Mouse (Mus musculus) embryonic stem cell, embryonic (primary cell): ENCODE results near the gene Dysf.

ENCODE experiments used
- CTCF ChIA-PET, 4 experiments: fragments of 300-600 bp in 2 of 4; fragments of 350-600 bp in 2 of 4; sonication (Branson Sonifier 250); formaldehyde crosslinking; loops; one replicate each; lab custom pipeline; 2022; ENCODE audit warnings: inconsistent platforms in 2 of 4; lab: Charles Lee
- POLR2A ChIA-PET, 4 experiments: fragments of 300-600 bp in 2 of 4; fragments of 350-600 bp in 2 of 4; sonication (Branson Sonifier 250); formaldehyde crosslinking; loops; one replicate each; lab custom pipeline; 2022; ENCODE audit warnings: antibody characterized with exemption in 4 of 4, inconsistent platforms in 1 of 4; lab: Charles Lee

Gene Dysf

DNA sequence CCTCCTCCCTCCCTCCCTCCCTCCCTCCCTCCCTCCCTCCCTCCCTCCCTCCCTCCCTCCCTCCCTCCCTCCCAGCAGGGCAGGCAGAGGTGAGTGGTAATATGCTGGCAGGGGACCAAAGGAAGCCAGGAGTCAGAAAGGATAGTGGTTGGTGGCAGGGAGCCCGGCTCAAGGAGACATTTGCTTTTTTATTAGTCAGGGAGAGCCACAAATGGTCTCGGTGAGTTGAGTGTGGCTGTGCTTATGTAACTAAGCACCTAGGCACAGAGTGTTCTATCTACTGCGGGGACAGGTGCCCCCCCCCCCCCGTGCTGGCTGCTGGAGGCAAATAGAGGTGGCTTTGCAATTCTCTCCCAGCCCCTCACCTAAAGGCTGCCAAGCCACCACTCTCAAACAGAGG is 216.5 kb downstream of the Dysf start:
- POLR2A ChIA-PET: interaction anchor here in 2 of 4 experiments (0.6 to 1.1 kb wide), 2 partner anchors 13 to 16 kb away, joined by 3 read pairs; no protein-coding TSS in a partner anchor
- CTCF ChIA-PET: interaction anchor here in 1 of 4 experiments (0.7 kb wide), 1 partner anchor 39 kb away, joined by 3 read pairs; no protein-coding TSS in a partner anchor

DNA sequence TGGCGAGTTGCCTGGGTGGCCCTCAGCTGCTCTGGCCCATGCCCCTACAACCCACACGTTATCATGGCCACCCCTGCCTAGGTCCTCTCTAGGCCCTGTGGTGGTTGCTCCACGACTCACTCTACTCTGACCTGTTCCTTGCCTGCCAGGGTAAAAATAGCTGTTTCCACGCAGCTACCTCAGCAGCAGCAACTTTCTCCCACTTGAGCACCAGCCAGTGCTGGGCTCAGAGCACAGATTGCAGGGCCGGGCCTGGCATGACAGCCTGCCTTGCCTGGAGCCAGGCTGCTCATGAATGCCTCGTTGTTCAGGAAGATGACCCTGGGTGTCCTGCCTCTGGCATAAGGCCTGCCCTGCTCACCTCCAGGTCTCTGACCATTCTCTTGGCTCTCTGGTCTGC is 217.2 kb downstream of the Dysf start:
- CTCF ChIA-PET: interaction anchor here in 1 of 4 experiments (0.6 to 0.7 kb wide), 2 partner anchors 38 to 181 kb away, joined by 3 read pairs; no protein-coding TSS in a partner anchor
- POLR2A ChIA-PET: interaction anchor here in 2 of 4 experiments (0.5 to 1.1 kb wide), 3 partner anchors 11 to 92 kb away, joined by 3 read pairs; no protein-coding TSS in a partner anchor

DNA sequence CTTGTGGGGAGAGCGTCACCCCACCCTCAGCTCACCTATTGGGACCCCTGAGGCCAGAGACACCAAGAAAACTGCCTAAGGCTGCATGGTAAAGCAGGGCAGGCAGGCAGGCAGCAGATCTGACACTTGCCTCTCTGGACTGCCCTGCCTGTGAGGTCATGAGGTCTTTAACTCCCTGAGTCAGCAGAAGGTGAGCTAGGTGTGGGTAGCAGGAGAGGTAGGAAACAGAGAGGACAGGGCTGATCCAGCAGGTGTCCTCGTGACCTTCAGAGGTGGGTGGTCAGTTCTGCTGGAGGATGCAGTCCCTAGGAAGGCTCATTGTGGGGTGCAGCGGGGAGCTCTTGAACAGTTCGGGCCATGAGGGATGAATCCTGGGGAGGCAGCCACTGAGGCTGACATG is 219.8 kb downstream of the Dysf start:
- ChIA-PET CTCF (interaction anchor here in 2 of 4 experiments (1.2 to 1.4 kb wide), 2 partner anchors 126 to 156 kb away, joined by 3 read pairs; no protein-coding TSS in a partner anchor), POLR2A (interaction anchor here in 1 of 4 experiments (0.9 kb wide), 1 partner anchor 9 kb away, joined by 3 read pairs; no protein-coding TSS in a partner anchor)

DNA sequence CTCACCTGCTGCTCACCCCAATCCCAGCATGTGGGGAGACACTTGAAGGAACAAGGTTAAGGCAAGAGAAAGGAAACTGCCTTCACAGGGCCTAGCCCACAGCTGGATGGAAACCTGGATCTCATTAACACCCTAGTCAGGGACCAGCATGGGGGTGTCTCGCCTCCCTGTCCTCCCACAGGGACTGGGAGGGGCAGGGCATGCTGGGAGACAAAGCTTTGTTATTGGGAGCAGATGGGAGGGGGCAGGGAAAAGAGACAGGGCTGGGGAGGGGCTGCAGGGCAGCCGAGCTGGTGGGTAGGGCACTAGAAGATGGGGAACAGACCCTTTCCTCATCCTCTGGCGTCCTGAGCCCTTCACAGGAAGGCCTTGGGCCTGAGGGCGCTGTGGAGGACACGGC is 220.4 kb downstream of the Dysf start:
- ChIA-PET CTCF (interaction anchor here in 1 of 4 experiments (0.6 kb wide), 1 partner anchor 11 kb away, joined by 4 read pairs; no protein-coding TSS in a partner anchor), POLR2A (interaction anchor here in 1 of 4 experiments (0.5 to 0.9 kb wide), 3 partner anchors 10 to 32 kb away, joined by 3 read pairs; no protein-coding TSS in a partner anchor)

DNA sequence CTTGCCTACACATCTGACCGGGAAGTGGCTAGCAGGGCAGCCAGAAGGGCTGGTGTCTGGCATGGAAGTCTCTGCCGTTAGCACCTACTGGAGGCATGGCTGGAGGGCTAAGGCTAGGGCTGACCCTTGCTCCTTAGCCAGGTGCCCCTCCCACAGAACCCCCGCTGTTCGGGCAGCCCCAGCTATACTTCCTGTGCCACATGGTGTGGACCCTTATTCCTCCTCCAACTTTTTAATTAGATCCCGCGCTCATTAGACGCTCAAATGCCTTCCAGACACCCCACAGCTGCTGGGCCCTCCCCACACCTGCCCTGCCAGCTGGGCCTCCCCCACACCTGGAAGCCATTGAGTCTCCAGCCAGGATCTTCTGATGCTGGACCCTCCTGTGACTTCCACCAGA is 221.3 kb downstream of the Dysf start:
- POLR2A ChIA-PET: interaction anchor here in 1 of 4 experiments (0.6 kb wide), 1 partner anchor 456 kb away, joined by 5 read pairs; no protein-coding TSS in a partner anchor
- CTCF ChIA-PET: no interaction called here

DNA sequence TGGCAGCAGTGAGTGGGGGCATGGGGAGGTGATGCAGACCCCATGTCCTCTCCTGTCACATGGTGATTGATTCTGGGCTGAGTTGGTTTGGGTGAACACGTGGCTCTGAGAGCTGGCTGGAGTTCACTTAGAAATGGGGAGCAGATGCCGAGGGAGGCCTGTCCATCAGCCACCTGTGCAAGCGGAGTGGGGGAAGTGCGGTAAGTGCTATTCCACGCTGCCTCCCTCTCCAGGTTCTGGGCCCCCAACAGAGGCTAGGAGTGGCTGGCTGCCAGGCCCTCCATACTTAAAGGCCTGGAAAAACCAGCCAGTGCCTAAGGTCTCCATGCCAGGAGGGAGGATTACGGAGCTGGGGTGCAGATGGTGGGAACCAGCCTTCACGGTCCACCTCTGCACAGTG is 222.7 kb downstream of the Dysf start:
- CTCF ChIA-PET: interaction anchor here in 2 of 4 experiments (0.6 to 0.7 kb wide), 2 partner anchors 59 to 430 kb away, joined by 3 to 6 read pairs; no protein-coding TSS in a partner anchor
- POLR2A ChIA-PET: interaction anchor here in 2 of 4 experiments (0.7 to 0.8 kb wide), 2 partner anchors 53 to 351 kb away, joined by 3 to 7 read pairs; no protein-coding TSS in a partner anchor

DNA sequence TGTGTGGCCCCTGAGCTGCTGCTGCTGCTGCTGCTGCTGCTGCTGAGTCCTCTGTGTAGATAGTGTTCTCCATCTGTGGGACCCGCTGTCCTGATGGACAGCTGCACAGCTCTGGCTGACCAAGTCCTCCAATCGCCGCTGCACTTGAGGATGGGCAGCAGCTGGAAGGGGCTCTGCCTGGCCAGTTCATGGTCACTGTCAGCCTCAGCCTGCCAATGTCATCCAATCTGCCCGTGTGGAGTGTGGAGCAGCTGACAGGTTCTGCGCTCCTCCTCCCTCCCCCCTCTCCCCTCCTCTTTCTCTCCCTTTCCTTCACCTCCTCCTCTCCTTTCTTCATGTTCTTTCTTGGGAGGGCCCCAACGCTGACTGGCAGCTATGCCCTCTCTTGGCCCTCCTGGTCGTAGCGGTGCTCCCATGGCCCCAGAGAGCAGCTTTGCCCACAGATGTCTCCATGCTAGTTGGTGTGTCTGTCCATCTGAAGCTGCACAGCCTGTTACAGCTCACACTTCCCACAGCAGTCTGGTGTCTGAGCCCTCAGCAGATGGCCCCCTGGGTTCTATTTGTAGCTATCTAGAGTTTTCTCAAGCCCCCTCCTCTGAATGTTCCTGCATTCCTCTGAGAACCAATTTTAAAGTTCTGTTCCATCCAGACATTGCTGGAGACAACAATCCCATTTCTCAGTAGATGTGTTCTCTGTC is 223.8 kb downstream of the Dysf start:
- ChIA-PET CTCF (interaction anchor here in 1 of 4 experiments (0.6 kb wide), 1 partner anchor 155 kb away, joined by 3 read pairs; no protein-coding TSS in a partner anchor), POLR2A (interaction anchor here in 2 of 4 experiments (0.6 to 1.2 kb wide), 3 partner anchors 116 to 358 kb away, joined by 3 to 4 read pairs (median 4); no protein-coding TSS in a partner anchor)

DNA sequence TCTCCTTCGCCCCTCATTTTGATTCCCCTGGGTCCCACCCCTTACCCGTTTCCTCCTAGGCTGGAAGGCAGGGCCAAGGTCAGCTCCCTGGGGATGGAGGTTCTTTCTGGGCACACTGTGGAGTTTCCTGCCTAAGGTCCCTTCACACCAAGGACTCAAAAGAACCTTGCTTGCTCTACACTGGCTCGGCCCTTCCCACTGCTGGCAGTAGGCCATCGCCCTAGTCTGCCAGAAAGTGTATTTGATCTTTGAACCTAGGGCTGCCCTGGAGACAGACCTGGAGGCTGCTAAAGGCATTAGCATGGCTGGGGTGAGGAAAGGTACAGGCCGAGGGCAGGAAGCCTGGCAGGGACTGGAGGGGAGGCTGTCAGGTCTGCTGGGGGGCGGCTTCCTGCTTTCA is 225.4 kb downstream of the Dysf start:
- ChIA-PET CTCF (interaction anchor here in 1 of 4 experiments (0.7 kb wide), 1 partner anchor 367 kb away, joined by 3 read pairs; the partner anchor contains the start of gene Zfp638), POLR2A (interaction anchor here in 1 of 4 experiments (1.2 kb wide), 1 partner anchor 117 kb away, joined by 3 read pairs; no protein-coding TSS in a partner anchor)

DNA sequence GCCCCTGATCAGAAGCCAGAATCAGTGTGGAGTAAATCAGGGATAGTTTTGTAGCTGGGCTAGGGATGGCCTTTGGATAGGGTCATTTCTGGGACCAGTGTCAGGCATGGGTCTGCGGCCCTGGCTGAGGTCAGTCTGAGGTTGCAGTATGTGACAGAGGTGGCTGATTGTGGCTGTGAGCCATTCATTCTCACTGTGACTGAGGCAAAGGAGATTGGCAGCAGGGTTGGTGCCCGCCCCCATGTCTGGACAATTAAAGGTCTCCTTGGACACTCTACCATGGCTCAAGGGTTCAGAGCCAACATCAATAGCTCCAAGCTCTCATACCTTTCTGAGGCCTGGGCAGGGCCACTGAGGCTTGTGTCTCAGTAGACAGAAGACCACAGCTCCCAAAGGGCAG is 227.0 kb downstream of the Dysf start:
- ChIA-PET CTCF (interaction anchor here in 1 of 4 experiments (0.6 kb wide), 1 partner anchor 19 kb away, joined by 3 read pairs; no protein-coding TSS in a partner anchor), POLR2A (no interaction called here)

DNA sequence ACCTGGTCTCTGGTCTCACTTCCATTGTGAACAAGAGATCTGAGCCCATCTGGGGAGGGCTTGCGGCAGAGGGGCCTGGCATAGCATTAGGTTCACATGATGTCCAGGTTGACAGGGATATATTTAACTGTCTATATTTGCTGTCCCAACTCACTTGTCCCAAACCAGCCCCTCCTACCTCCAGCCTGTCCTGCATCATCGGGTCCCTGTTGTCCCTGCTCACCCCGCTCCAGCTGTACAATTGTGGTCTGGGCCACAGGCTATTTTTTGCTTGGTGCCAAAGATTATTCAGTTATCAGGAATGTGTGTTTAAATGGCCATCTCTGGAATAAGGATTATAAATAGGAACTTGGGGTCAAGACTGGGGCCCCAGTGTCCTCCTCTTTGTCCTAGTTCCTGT is 235.0 kb downstream of the Dysf start:
- ChIA-PET POLR2A (interaction anchor here in 1 of 4 experiments (0.8 kb wide), 1 partner anchor 15 kb away, joined by 3 read pairs; no protein-coding TSS in a partner anchor), CTCF (interaction anchor here in 1 of 4 experiments (1.0 kb wide), 1 partner anchor 165 kb away, joined by 3 read pairs; no protein-coding TSS in a partner anchor)

DNA sequence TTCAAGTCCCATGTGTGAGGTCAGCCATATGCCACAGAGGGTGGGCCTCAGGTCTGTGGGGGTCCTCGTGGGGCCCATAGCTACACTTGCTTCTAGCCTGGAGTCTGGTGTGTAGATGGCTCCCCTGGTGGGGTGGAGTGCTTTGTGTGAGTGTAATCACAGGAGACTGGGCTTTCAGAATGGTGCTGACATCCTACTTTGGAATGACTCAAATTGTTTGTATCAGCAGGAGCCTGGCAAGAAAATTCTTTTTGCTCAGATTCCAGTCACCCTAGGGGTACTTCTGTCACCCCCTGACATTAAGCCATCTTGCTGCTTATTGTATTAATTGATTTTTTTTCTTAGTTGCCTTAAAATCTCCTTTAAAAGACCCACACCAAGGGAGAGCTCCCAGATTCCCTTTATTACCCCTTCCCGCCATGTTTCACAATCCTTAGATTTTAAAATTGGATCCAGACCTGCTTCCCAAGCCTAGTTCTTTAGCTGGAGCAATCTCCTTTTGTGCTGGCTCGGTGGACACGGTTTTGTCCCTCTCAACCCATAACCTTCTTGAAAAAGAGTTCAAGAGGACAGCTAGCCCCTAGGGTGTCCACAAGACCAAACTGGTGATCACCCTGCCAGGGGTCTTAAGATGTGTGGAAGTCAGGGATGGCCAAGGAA is 237.8 kb downstream of the Dysf start:
- CTCF ChIA-PET: no interaction called here

DNA sequence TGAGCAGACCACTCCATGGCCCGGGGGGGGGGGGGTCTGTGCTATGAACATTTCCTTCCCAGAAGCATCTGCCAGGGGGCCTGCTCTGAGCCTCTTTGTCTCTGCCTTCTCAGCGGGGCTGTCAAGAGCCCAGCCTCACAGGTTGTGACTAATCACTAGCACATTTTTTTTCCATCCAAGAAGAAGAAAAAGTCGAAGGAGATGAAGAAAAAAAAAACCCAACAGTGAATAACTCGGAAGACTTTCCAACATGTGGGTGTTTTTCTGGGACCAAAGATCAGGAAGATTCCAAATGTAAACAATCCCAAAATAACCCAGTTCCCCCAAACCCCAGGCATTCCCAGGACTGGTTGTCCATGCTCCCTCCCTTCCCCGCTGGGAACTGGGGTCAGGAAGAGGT is 238.6 kb downstream of the Dysf start:
- CTCF ChIA-PET: no interaction called here
- POLR2A ChIA-PET: interaction anchor here in 1 of 4 experiments (0.6 to 0.7 kb wide), 2 partner anchors 753 to 897 kb away, joined by 3 to 5 read pairs; no protein-coding TSS in a partner anchor

More for the DNA sequence above, 237.8 kb downstream of the Dysf start:
- POLR2A ChIA-PET: interaction anchor here in 1 of 4 experiments (0.6 to 0.7 kb wide), 2 partner anchors 754 to 896 kb away, joined by 3 to 5 read pairs; no protein-coding TSS in a partner anchor
